ENCODE assay signal across 34 mouse cellular contexts in the genomic region with DNA sequence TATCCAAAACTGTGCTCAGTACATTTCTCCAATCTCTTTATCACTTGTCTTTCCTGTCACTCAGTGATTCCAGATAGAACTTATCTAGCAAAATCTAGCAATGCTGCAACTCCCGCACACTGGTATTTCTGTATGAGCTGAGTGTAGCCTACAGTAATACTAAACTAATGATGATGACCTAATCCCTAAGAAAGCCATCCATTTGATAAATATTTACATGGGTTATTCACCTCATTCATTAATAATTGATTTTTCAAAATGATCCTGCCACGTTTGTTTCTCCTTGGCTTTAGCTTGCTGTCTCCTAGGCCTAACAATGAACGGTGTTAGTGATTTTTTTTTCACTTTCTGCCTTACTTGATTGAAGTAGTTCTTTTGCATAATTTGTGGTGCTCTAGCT.
"Had no signal": no experiment of that assay in that cellular context is flagged by ENCODE, and none has a peak within 500 bp of the region (broad histone marks: within the 10 kb centered on the region; RNA-seq: fewer than 3 reads in every experiment).

No protein-coding gene starts in this region.

- H3K4me1 ChIP-seq: heart, embryonic 10.5 days; heart, embryonic 12.5 days; heart, embryonic 13.5 days; heart, embryonic 15.5 days; hindbrain, embryonic 10.5 days; hindbrain, embryonic 12.5 days; hindbrain, embryonic 13.5 days; hindbrain, embryonic 15.5 days; intestine, embryonic 15.5 days; kidney, embryonic 15.5 days had no signal

- DNase-seq: heart, adult 18-20 months; heart, adult 2 months; heart, postnatal 10 days; heart, postnatal 14 days; heart, postnatal 36 days; heart, postnatal 4 days; kidney, adult 11 months; kidney, adult 8-10 months; kidney, postnatal 10 days; kidney, postnatal 14 days; kidney, postnatal 25 days; kidney, postnatal 36 days; kidney, postnatal 4 days; layer of hippocampus, adult 9-11 months; layer of hippocampus, postnatal 36 days had no signal

- H3K36me3 ChIP-seq: heart, embryonic 10.5 days; heart, embryonic 12.5 days; heart, embryonic 13.5 days; heart, embryonic 15.5 days; hindbrain, embryonic 10.5 days; hindbrain, embryonic 12.5 days; hindbrain, embryonic 13.5 days; hindbrain, embryonic 15.5 days; intestine, embryonic 15.5 days; kidney, embryonic 15.5 days had no signal

- H3K4me2 ChIP-seq: heart, embryonic 11.5 days; heart, embryonic 12.5 days; heart, embryonic 13.5 days; heart, embryonic 15.5 days; hindbrain, embryonic 12.5 days; hindbrain, embryonic 13.5 days; hindbrain, embryonic 14.5 days; hindbrain, embryonic 15.5 days; intestine, embryonic 15.5 days; kidney, embryonic 15.5 days had no signal

- H3K27ac ChIP-seq: heart, adult 2 months; heart, embryonic 10.5 days; heart, embryonic 13.5 days; heart, embryonic 15.5 days; hindbrain, embryonic 10.5 days; hindbrain, embryonic 12.5 days; hindbrain, embryonic 13.5 days; hindbrain, embryonic 14.5 days; hindbrain, embryonic 15.5 days; hindbrain, postnatal 0 days; intestine, embryonic 15.5 days; kidney, embryonic 15.5 days; layer of hippocampus, adult 2 months; left cerebral cortex, adult 2 months had no signal

- H3K9ac ChIP-seq: heart, embryonic 12.5 days; heart, embryonic 13.5 days; heart, embryonic 15.5 days; hindbrain, embryonic 12.5 days; hindbrain, embryonic 13.5 days; hindbrain, embryonic 14.5 days; hindbrain, embryonic 15.5 days; intestine, embryonic 15.5 days; kidney, embryonic 15.5 days had no signal

- H3K4me3 ChIP-seq: heart, adult 2 months; heart, embryonic 10.5 days; heart, embryonic 12.5 days; heart, embryonic 13.5 days; heart, embryonic 15.5 days; hindbrain, embryonic 10.5 days; hindbrain, embryonic 12.5 days; hindbrain, embryonic 13.5 days; hindbrain, embryonic 15.5 days; intestine, embryonic 15.5 days; kidney, embryonic 15.5 days; layer of hippocampus, adult 2 months; left cerebral cortex, adult 2 months had no signal

- H3K27me3 ChIP-seq: heart, embryonic 12.5 days; heart, embryonic 13.5 days; heart, embryonic 15.5 days; hindbrain, embryonic 12.5 days; hindbrain, embryonic 13.5 days; hindbrain, embryonic 15.5 days; intestine, embryonic 15.5 days; kidney, embryonic 15.5 days had no signal

- ATAC-seq: hindbrain, embryonic 16.5 days; hindbrain, postnatal 0 days; inflammation-experienced regulatory T-cells, adult 6 months; intestine, embryonic 15.5 days; intestine, embryonic 16.5 days; intestine, postnatal 0 days had no signal

- H3K9me3 ChIP-seq: heart, embryonic 10.5 days; heart, embryonic 12.5 days; heart, embryonic 13.5 days; heart, embryonic 15.5 days; hindbrain, embryonic 10.5 days; hindbrain, embryonic 12.5 days; hindbrain, embryonic 13.5 days; hindbrain, embryonic 15.5 days; intestine, embryonic 15.5 days; kidney, embryonic 15.5 days had no signal
